1 mouse cellular context compared by ENCODE assay signal in the genomic region with DNA sequence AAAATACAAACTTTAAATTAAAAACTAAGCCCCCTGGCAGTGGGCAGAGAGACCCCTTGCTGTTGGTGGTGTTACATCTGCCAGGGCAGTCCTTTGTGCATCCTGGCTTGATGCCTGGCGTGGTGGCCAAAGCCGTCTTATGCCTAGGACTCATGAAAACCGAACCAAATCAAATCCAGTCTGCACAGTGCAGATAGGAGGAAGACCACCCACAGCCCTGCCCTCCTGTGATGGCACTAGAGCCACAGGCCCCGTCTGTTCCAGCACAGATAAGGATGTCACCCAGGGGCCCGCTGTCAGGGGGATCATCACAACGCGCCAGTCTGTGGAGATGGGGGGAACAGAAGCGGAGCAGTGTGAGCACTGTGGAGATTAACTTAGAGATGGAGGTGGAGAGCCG.
TF ChIP-seq lines count a peak whose summit lies in the region.

No protein-coding gene starts in this region.

TF ChIP-seq in CH12.LX, 34 proteins besides CTCF, POLR2A, EP300 and RAD21:
- TF ChIP-seq MXI1 (IDR thresholded peaks at IDR 0.05; ENCODE audit: low read depth, low read length) (no peak), MYC (IDR thresholded peaks at IDR 0.05; ENCODE audit: low read depth, low read length) (no peak), MAX (IDR thresholded peaks at IDR 0.05; ENCODE audit: low read length) (no peak)
